Mouse (Mus musculus) spleen, adult 2 months (tissue): ENCODE measurements around the gene Limk1.

Source experiments
- CTCF ChIP-seq: fragments of 200-500 bp; IDR thresholded peaks from 2 replicates; pipeline ENCODE4 v1.5.1; 2011; ENCODE audit warnings: mild to moderate bottlenecking, inconsistent platforms; ENCODE audit not compliant: insufficient read depth, insufficient read length, insufficient replicate concordance; ENCODE audit errors: extremely low read depth
- POLR2A ChIP-seq: fragments of 200-500 bp; IDR thresholded peaks from 2 replicates; pipeline ENCODE4 v1.6.1; 2011; ENCODE audit warnings: low read depth, low read length, inconsistent platforms

GRCm38 (mm10) chr5:134656708-134657107 is 31.7 kb downstream of the Limk1 start:
- TF ChIP-seq POLR2A (no peak), CTCF (no peak)
